Mouse (Mus musculus) hindbrain, embryonic 10.5 days (tissue): ENCODE data around the gene Slc2a3. TPM values are rescaled to one million over a fixed set of nuclear protein-coding genes. Genes with fewer than 3 reads are reported as not detected.
"Not testable (repeated sequence)": the region's sequence is repeated elsewhere in the genome, so short reads cannot be mapped to it uniquely, and the experiment has no call there.

Source experiments
- DNase-seq: peaks from one replicate; pipeline ENCODE4 v3.0.0-alpha.2; 2017; ENCODE audit warnings: low spot score
- H3K27ac ChIP-seq: fragments of 300-500 bp; sonication (generic); 2 replicates; pipeline ENCODE4 v1.5.1; 2016; ENCODE audit warnings: mild to moderate bottlenecking, moderate library complexity
- H3K27me3 ChIP-seq: fragments of 300-500 bp; sonication (generic); 2 replicates; pipeline ENCODE4 v1.6.1; 2016; ENCODE audit warnings: mild to moderate bottlenecking; ENCODE audit not compliant: poor library complexity, insufficient read depth, severe bottlenecking
- H3K36me3 ChIP-seq: fragments of 300-500 bp; sonication (generic); 2 replicates; pipeline ENCODE4 v1.6.1; 2016; ENCODE audit warnings: mild to moderate bottlenecking, moderate library complexity
- H3K4me1 ChIP-seq: fragments of 300-500 bp; sonication (generic); replicated peaks from 2 replicates; pipeline ENCODE4 v1.6.1; 2016; ENCODE audit warnings: mild to moderate bottlenecking
- H3K4me3 ChIP-seq: fragments of 300-500 bp; sonication (generic); 2 replicates; pipeline ENCODE4 v1.5.1; 2016; ENCODE audit warnings: mild to moderate bottlenecking, moderate library complexity
- H3K9me3 ChIP-seq: fragments of 300-500 bp; sonication (generic); 2 replicates; pipeline ENCODE4 v1.6.1; 2016; ENCODE audit warnings: mild to moderate bottlenecking, moderate library complexity
- WGBS: fragments of 180-500 bp; shearing (Covaris S2); methylation state at CpG from one replicate; pipeline ENCODE4 v1.1.7; 2016; 5-methylcytosine and 5-hydroxymethylcytosine counted together
- polyA plus RNA-seq: library from polyadenylated mRNA; unstranded; fragments of >200 nt; fragmentation: Nextera tagmentation; extraction: Ambion mirVana; gene quantifications from 2 replicates; pipeline ENCODE4 v1.2.1, GENCODE M21; 2016

The Slc2a3 gene
- polyA plus RNA-seq, 1 experiment from 2014 or later = 38.5 TPM

DNA sequence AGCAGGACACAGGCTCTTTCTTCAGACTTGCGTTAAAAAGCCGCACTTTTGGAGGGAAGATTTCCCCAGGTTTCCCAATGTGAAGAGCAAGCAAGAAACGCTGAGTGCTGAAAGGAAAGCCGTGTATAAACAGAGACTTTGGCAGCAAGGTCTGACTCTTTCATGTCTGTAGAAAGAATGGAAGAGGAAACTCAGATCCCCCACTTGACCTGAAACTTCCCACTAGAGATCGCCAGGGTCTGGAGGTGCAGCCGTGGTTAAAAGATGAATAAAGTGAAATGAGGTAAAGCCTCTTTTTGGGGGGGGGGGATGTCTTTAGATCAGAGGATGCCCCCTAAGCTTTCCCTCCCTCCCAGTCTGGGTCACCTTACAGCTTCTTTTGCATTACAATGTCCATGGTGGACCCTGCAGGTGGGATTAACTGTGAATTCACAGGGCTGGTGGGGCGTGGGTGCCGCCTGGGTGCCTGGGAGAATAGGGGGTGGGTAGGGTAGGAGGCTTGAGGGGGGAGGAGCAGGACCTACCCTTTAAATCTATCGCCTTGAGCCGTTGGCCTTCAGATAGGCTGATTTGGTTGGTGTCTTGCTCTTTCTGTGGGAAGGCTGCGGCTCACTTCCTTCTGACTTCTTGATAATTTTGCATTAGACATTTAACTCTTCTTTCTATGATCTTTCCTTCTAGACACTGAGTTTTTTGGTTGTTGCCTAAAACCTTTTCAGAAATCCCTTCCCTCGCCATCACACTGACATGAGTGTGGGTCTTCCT lies 94.2 kb downstream of the Slc2a3 start, which contains the start of gene Nanog:
Gene Nanog (plus strand): TSS at position 454 of the 765 bp plus-strand sequence.
- no peak for DNase-seq
- no peak within 1 kb of the TSS for H3K4me3 ChIP-seq
- 19% methylated on average over 12 of the region's 12 CpGs for WGBS
- H3K27me3 ChIP-seq = peaks cover 36% of the 10 kb centered on the region
- no peak within 1 kb of the TSS for H3K27ac ChIP-seq
- H3K4me1 ChIP-seq = peaks cover 12% of the 10 kb centered on the region
- no peaks in the 10 kb centered on the region for H3K36me3 ChIP-seq
- no peaks in the 10 kb centered on the region for H3K9me3 ChIP-seq

DNA sequence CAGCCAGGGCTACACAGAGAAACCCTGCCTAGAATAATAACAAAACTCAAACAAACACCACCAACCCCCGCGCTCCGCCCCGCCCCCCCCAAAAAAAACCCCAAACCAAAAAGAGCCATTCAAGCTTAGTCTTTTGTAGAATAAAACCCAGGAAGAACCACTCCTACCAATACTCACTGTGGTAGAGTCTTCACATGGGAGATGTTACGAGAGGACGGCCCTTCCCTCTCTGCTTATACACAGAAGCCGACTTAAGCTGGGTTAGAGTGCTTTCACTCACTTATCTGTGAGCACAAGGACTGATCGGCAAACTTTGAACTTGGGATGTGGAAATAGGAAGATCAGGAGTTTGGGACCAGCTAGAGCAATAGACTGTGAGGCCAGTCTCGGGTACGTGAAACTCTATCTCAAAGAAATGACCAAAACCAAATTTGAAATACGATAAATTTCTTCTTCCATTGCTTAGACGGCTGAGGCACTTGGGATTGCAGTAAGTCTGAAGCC lies 95.1 kb downstream of the Slc2a3 start:
- WGBS = 63% methylated on average over 12 of the region's 12 CpGs
- H3K27me3 ChIP-seq = peaks cover 36% of the 10 kb centered on the region
- H3K9me3 ChIP-seq = no peaks in the 10 kb centered on the region
- H3K27ac ChIP-seq = no peak overlapping the region
- no peaks in the 10 kb centered on the region for H3K36me3 ChIP-seq
- H3K4me3 ChIP-seq = no peak overlapping the region
- DNase-seq = no peak
- H3K4me1 ChIP-seq = peaks cover 13% of the 10 kb centered on the region

DNA sequence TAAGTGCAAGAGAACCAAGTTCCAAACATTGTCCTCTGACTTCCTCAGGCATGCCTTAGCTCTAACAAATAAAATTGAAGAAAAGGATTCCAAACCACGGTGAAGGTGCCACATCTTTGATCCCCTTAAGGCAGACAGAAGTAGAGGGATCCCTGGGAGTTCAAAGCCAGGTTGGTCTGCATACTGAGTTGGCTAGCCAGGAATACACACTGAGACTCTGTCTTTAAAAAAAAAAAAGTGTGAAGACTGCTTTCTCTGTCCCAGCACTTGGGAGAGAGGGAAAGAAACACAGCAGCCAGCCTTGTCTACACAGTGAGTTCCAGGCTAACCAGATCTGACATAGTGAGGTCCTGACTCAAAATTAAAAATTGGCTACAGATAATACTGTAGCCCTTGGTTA lies 97.7 kb downstream of the Slc2a3 start:
- Histone ChIP-seq H3K4me1 (peaks cover 13% of the 10 kb centered on the region), H3K27ac (no peak overlapping the region), H3K4me3 (no peak overlapping the region), H3K9me3 (no peaks in the 10 kb centered on the region), H3K27me3 (peaks cover 36% of the 10 kb centered on the region), H3K36me3 (no peaks in the 10 kb centered on the region)
- no peak for DNase-seq
- 11% methylated on average over 1 of the region's 1 CpGs for WGBS

DNA sequence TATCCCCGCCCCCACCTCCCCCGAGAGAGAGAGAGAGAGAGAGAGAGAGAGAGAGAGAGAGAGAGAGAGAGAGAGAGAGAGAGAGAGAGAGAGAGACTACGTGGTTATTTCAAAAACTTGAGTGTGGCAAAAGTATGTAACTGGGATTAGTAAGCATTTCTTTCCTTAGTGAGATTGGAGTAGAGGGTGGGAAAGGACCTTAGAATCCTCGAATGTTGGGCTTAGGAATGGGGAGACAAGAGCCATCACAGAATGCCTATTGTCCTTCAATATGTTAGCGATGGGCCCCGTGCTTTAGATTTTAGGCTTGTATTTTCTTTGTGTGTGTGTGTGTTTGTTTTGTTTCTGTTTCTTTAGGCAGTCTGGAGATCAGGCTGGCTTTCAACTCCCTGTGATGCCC lies 98.2 kb downstream of the Slc2a3 start:
- no peaks in the 10 kb centered on the region for H3K9me3 ChIP-seq
- H3K4me3 ChIP-seq = no peak overlapping the region
- WGBS = 10% methylated on average over 6 of the region's 6 CpGs
- H3K27me3 ChIP-seq = peaks cover 33% of the 10 kb centered on the region
- no peak overlapping the region for H3K27ac ChIP-seq
- no peaks in the 10 kb centered on the region for H3K36me3 ChIP-seq
- no peak for DNase-seq
- H3K4me1 ChIP-seq = peaks cover 13% of the 10 kb centered on the region

DNA sequence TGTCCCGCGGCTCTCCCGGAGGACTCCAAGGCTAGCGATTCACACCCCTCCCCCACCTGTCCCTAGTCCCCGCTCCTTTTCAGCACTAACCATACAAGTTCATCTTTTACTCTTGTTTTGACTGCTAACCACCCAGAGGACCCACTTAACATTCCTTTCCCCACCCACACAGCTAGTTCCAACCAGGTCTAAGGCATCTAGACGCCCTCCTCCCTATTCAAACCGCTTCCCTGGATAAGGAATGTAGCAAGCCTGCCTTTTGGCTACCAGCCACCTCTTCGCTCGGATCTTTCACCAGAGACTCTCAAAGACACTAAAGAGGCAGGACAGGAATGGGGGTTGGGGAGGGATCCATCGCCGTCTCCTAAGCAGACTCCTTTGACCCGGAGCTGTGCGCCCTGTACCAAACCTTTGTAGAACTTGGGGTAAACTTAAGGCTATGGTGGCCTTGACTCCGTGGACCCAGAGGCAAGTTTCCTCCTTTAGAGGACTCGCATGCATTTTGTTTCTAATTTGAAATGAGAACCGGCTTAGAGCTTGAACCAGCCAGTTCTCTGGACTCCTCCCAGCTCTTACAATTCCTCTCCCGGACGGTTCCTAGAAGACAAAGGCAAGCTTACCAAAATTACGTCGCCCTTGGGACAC lies 98.8 kb downstream of the Slc2a3 start:
- Histone ChIP-seq H3K27me3 (peaks cover 27% of the 10 kb centered on the region), H3K27ac (peak overlapping the region; percentile 73), H3K9me3 (no peaks in the 10 kb centered on the region), H3K4me3 (peak overlapping the region; percentile 36), H3K4me1 (peaks cover 13% of the 10 kb centered on the region), H3K36me3 (no peaks in the 10 kb centered on the region)
- 7% methylated on average over 20 of the region's 20 CpGs for WGBS
- DNase-seq = peak; percentile 49

DNA sequence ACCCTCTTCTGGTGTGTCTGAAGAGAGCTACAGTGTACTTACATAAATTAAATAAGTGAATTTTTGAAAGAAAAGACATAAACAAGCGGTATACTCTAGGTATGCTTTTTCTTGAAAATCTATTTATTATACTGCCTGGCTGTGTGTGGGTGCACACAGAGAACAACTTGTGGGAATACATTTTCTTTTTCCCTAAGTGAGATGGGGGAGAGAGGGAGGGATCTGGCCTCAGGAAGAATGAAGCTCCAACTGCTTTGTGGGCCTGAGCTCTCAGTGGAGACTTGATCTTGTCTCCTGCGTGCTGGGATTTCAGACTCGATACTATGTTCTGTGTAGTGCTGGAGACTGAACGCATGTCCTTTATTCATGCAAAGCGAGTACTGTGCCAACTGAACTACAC lies 99.6 kb downstream of the Slc2a3 start:
- 84% methylated on average over 5 of the region's 5 CpGs for WGBS
- Histone ChIP-seq H3K27ac (no peak overlapping the region), H3K4me3 (no peak overlapping the region), H3K36me3 (no peaks in the 10 kb centered on the region), H3K9me3 (no peaks in the 10 kb centered on the region), H3K27me3 (peaks cover 19% of the 10 kb centered on the region), H3K4me1 (peaks cover 13% of the 10 kb centered on the region)
- DNase-seq = no peak

DNA sequence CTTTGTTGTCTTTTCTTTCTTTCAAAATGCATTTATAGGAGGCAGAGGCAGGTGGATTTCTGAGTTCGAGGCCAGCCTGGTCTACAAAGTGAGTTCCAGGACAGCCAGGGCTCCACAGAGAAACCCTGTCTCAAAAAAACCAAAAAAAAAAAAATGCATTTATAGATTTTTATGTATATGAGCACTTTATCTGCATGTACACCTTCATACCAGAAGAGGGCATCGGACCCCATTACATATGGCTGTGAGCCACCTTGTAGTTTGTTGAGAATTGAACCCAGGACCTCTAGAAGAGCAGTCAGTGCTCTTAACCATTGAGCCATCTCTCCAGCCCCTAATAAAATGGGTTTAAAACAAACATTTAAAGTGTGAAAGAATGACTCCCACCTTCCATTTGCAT lies 101.8 kb downstream of the Slc2a3 start:
- DNase-seq, H3K4me3 ChIP-seq, H3K9me3 ChIP-seq, H3K27ac ChIP-seq, H3K36me3 ChIP-seq, H3K27me3 ChIP-seq: not testable (repeated sequence)
- 83% methylated on average over 2 of the region's 2 CpGs for WGBS
- H3K4me1 ChIP-seq = peaks cover 13% of the 10 kb centered on the region

DNA sequence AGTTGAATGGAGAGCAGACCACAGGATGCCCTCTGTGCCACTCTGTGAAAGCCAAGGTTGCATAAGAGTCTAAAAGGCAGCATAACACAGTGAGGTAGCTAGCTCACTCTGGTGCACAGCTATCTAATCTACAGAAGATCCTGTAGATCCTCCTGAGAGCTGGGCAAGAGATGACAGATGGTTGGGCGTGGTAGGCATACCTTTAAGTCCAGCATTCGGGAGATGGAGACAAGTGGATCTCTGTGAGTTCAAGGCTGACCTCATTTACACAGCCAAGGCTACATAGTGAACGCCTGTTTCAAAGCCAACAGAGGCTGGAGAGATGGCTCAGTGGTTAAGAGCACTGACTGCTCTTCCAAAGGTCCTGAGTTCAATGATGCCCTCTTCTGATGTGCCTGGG lies 106.0 kb downstream of the Slc2a3 start:
- WGBS = 88% methylated on average over 3 of the region's 3 CpGs
- Histone ChIP-seq H3K36me3 (no peaks in the 10 kb centered on the region), H3K4me1 (no peaks in the 10 kb centered on the region), H3K27ac (no peak overlapping the region), H3K4me3 (no peak overlapping the region), H3K9me3 (no peaks in the 10 kb centered on the region), H3K27me3 (no peaks in the 10 kb centered on the region)
- DNase-seq = no peak

DNA sequence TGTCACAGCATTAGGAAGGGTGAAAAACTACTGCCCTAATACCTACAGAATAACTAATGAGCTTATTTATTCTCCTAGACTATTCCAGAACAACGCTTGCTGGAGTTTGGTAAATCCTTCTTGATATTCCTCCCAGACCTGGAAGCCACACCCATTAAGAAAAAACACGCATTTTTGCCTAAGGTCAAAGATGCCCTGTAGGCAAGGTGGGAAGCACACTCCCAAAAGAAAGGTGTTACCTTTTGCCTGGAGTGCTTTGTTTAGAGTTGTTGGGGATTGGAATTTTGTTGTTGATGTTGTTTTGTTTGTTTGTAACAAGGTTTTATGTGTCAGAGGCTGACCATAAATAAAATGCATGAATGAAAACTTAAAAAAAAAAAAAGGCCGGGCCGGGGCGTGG lies 111.4 kb downstream of the Slc2a3 start:
- Histone ChIP-seq H3K4me3 (no peak overlapping the region), H3K4me1 (no peaks in the 10 kb centered on the region), H3K27ac (no peak overlapping the region), H3K27me3 (no peaks in the 10 kb centered on the region), H3K9me3 (no peaks in the 10 kb centered on the region), H3K36me3 (no peaks in the 10 kb centered on the region)
- WGBS = 90% methylated on average over 5 of the region's 5 CpGs
- DNase-seq = no peak

DNA sequence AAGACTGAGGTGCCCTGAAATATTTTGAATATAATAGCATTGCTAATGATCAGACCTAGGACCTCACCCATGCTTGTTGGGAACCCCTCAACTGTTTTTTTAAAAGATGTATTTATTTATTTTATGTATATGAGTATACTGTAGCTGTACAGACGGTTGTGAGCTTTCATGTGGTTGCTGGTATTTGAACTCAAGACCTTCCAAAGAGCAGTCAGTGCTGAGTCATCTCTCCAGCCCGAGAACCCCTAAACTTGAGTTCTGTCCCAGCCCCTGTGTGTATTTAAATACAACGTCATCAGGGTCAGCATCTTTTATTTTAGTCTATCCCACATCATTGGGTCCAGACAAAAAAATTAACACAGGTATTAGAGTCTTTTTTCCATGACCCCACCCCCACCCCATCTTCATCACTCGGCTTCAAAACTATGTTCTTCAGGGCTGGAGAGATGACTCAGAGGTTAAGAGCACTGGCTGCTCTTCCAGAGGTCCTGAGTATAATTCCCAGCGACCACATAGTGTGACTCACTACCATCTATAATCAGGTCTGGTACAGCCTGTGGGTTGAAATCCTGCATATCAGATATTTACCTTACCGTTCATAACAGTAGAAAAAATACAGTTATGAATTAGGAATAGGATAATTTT lies 111.9 kb downstream of the Slc2a3 start:
- Histone ChIP-seq H3K4me3 (no peak overlapping the region), H3K27me3 (no peaks in the 10 kb centered on the region), H3K36me3 (no peaks in the 10 kb centered on the region), H3K27ac (no peak overlapping the region), H3K9me3 (no peaks in the 10 kb centered on the region), H3K4me1 (no peaks in the 10 kb centered on the region)
- DNase-seq = no peak
- WGBS = 82% methylated on average over 6 of the region's 6 CpGs

DNA sequence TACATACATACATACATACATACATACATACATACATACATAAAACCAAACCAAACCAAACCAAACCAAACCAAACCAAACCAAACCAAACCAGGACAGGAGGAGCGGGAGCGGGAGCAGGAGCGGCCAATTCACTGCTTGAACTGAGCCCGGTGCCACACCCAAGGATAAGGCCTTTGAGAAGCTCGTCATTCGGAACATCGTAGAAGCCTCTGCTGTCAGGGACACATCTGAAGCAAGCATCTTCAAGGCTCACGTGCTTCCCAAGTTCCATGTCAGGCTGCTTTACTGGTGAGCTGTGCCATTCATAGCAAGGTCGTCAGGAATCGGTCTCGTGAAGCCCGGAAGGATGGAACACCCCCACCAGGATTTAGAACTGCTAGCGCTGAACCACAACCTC lies 114.7 kb downstream of the Slc2a3 start:
- H3K36me3 ChIP-seq = no peaks in the 10 kb centered on the region
- H3K27me3 ChIP-seq = no peaks in the 10 kb centered on the region
- no peaks in the 10 kb centered on the region for H3K9me3 ChIP-seq
- no peak for DNase-seq
- H3K4me1 ChIP-seq = no peaks in the 10 kb centered on the region
- H3K4me3 ChIP-seq = no peak overlapping the region
- H3K27ac ChIP-seq = no peak overlapping the region
- WGBS = 91% methylated on average over 13 of the region's 13 CpGs

DNA sequence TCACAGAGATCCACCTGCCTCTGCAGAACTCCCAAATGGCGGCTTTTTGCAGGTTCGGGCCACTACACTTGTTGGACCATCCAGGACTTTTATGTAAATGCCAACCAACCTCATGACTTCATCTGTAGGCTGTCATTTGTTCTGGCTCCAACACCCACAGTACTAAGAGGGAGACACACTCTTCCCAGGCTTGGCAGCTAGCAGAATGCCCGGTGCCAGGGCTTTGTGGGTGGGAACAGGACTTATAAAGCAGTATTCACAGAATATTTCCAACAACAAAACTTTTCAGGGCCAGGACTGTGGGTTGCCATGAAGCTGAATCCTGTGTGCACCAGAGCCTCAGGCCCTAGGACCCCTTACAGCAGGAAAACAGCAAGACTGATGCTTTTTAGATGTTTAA lies 118.8 kb downstream of the Slc2a3 start:
- Histone ChIP-seq H3K36me3 (no peaks in the 10 kb centered on the region), H3K27me3 (no peaks in the 10 kb centered on the region), H3K4me1 (no peaks in the 10 kb centered on the region), H3K9me3 (no peaks in the 10 kb centered on the region), H3K4me3 (no peak overlapping the region), H3K27ac (no peak overlapping the region)
- no peak for DNase-seq
- 93% methylated on average over 3 of the region's 3 CpGs for WGBS
